16 mouse cellular contexts compared by ENCODE assay signal in the genomic region with DNA sequence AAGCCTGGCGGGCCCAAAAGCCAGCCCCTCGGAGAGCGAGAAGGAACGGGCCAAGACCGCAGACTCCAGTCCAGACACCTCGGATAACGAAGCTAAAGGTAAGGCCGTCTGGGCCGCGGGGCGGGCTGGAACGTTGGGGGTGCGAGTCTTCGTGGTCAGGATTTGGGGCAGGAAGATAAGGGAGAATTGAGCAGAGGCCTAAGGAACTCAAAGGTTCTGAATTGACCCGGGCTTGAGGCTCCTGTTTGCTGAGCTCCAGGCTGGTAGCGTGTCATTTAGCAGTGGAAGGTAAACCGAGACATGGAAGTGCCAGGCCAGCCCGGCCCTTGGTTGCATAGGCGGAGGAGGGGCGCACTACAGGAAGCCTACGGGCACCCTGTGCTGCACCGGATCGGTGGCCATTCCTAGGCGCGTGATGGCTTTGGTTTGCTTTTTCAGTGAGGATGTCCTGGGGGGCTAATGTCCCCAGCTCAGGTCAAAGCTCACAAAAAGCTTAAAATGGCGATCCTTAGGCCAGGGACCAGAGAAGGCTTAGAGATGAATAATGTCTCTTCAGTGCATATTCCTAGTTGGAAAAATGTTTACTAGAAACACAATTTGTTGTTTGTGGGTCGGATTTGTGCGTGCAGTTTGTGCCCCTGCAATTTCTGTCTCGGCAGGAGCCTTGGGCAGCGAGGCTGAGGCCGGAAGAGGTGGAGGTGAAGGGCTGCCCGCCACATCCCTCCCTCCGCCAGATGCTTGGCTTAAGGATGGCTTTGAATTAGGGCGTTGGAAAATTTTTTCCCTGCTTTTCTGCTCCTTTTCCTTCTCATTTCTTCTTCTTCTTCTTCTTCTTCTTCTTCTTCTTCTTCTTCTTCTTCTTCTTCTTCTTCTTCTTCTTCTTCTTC. TPM values are rescaled to one million over a fixed set of nuclear protein-coding genes. Genes with fewer than 3 reads are reported as not detected.
DNase-seq lines count a peak whose midpoint lies in the region; ATAC-seq and TF ChIP-seq lines count a peak whose summit lies in the region.
"Had no signal": no experiment of that assay in that cellular context is flagged by ENCODE, and none has a peak within 500 bp of the region (broad histone marks: within the 10 kb centered on the region; RNA-seq: fewer than 3 reads in every experiment).

No protein-coding gene starts in this region.

- no peak overlapping the region for H3K9ac ChIP-seq in midbrain, embryonic 11.5 days (ENCODE audit: low read length)
- no peak overlapping the region for H3K9ac ChIP-seq in midbrain, postnatal 0 days (replicated peaks; ENCODE audit: low read length, poor library complexity, severe bottlenecking)
- H3K9ac ChIP-seq in intestine, embryonic 14.5 days (ENCODE audit: low read length): peak overlapping the region; percentile 39
- peak overlapping the region; percentile 92 for H3K9ac ChIP-seq in limb, embryonic 11.5 days (ENCODE audit: low read length)
- H3K9ac ChIP-seq: liver, embryonic 14.5 days; stomach, embryonic 15.5 days had no signal

- WGBS in midbrain, embryonic 11.5 days: 1% methylated on average over 34 of the region's 34 CpGs
- WGBS in midbrain, postnatal 0 days: 3% methylated on average over 34 of the region's 34 CpGs
- WGBS in intestine, embryonic 14.5 days: 3% methylated on average over 34 of the region's 34 CpGs
- 1% methylated on average over 34 of the region's 34 CpGs for WGBS in limb, embryonic 11.5 days

- H3K27me3 ChIP-seq in midbrain, embryonic 11.5 days (ENCODE audit: control insufficient read depth, insufficient read depth, low read length): peaks cover 99% of the 10 kb centered on the region
- peaks cover 93% of the 10 kb centered on the region for H3K27me3 ChIP-seq in midbrain, postnatal 0 days (ENCODE audit: insufficient read depth, low read length)
- H3K27me3 ChIP-seq in intestine, embryonic 14.5 days (replicated peaks; ENCODE audit: control insufficient read depth, insufficient read depth, low read length): peaks cover 98% of the 10 kb centered on the region
- H3K27me3 ChIP-seq in limb, embryonic 11.5 days (ENCODE audit: control insufficient read depth, insufficient read depth, low read length): peaks cover 62% of the 10 kb centered on the region

- no peaks in the 10 kb centered on the region for H3K36me3 ChIP-seq in midbrain, embryonic 11.5 days (ENCODE audit: control insufficient read depth, insufficient read depth, low read length)
- H3K36me3 ChIP-seq in midbrain, postnatal 0 days (ENCODE audit: insufficient read depth, low read length): no peaks in the 10 kb centered on the region
- no peaks in the 10 kb centered on the region for H3K36me3 ChIP-seq in intestine, embryonic 14.5 days (ENCODE audit: control insufficient read depth, insufficient read depth, low read length)
- H3K36me3 ChIP-seq in limb, embryonic 11.5 days (ENCODE audit: control insufficient read depth, insufficient read depth, low read length): no peaks in the 10 kb centered on the region
- H3K36me3 ChIP-seq: stomach, embryonic 15.5 days had no signal

- no peak for TF ChIP-seq CTCF in midbrain, postnatal 0 days (IDR thresholded peaks at IDR 0.05)

- H3K4me1 ChIP-seq in midbrain, embryonic 11.5 days (ENCODE audit: control insufficient read depth, insufficient read depth, low read length): no peaks in the 10 kb centered on the region; the same call in 1 of the 2 replicates
- no peaks in the 10 kb centered on the region for H3K4me1 ChIP-seq in midbrain, postnatal 0 days (ENCODE audit: insufficient read depth, low read length)
- no peaks in the 10 kb centered on the region for H3K4me1 ChIP-seq in intestine, embryonic 14.5 days (replicated peaks; ENCODE audit: control insufficient read depth, insufficient read depth, low read length)
- H3K4me1 ChIP-seq in limb, embryonic 11.5 days (ENCODE audit: control insufficient read depth, insufficient read depth, low read length): peaks cover 9% of the 10 kb centered on the region; the same call in 1 of the 2 replicates

- no peak overlapping the region for H3K4me3 ChIP-seq in midbrain, embryonic 11.5 days (ENCODE audit: low read depth, low read length)
- H3K4me3 ChIP-seq in midbrain, postnatal 0 days (ENCODE audit: low read depth, low read length): no peak overlapping the region
- H3K4me3 ChIP-seq in intestine, embryonic 14.5 days (ENCODE audit: low read depth, low read length): peak overlapping the region; percentile 23
- H3K4me3 ChIP-seq in limb, embryonic 11.5 days (ENCODE audit: low read depth, low read length): peak overlapping the region; percentile 55
- H3K4me3 ChIP-seq: erythroblast, embryonic 14.5 days had no signal

- peak; percentile 94 for DNase-seq in midbrain, embryonic 11.5 days (ENCODE audit: low spot score, missing footprints)
- no peak for DNase-seq in midbrain, postnatal 0 days (ENCODE audit: low spot score)
- peak; percentile 73 for DNase-seq in intestine, embryonic 14.5 days (ENCODE audit: low spot score)
- DNase-seq in limb, embryonic 11.5 days (ENCODE audit: low spot score): no peak
- DNase-seq in thymus, postnatal 0 days (ENCODE audit: low spot score): no peak
- DNase-seq in adrenal gland, postnatal 25 days: no peak
- DNase-seq in thymus, adult 18-20 months: no peak
- DNase-seq: cerebellum, adult 11-12 months; heart, adult 18-20 months; layer of hippocampus, postnatal 36 days had no signal

- H3K27ac ChIP-seq in midbrain, embryonic 11.5 days (ENCODE audit: low read depth, low read length): no peak overlapping the region
- no peak overlapping the region for H3K27ac ChIP-seq in midbrain, postnatal 0 days (ENCODE audit: low read depth, low read length)
- H3K27ac ChIP-seq in intestine, embryonic 14.5 days (ENCODE audit: low read depth): no peak overlapping the region
- peak overlapping the region; percentile 75 for H3K27ac ChIP-seq in limb, embryonic 11.5 days (replicated peaks; ENCODE audit: low read depth, low read length)
- H3K27ac ChIP-seq: hindbrain, postnatal 0 days; liver, embryonic 14.5 days; macrophage; stomach, embryonic 15.5 days had no signal

- no peaks in the 10 kb centered on the region for H3K9me3 ChIP-seq in midbrain, embryonic 11.5 days (ENCODE audit: control insufficient read depth, low read length)
- no peaks in the 10 kb centered on the region; the same call in 1 of the 2 replicates for H3K9me3 ChIP-seq in midbrain, postnatal 0 days (ENCODE audit: low read length)
- H3K9me3 ChIP-seq in intestine, embryonic 14.5 days (ENCODE audit: control insufficient read depth, low read length): no peaks in the 10 kb centered on the region
- no peaks in the 10 kb centered on the region for H3K9me3 ChIP-seq in limb, embryonic 11.5 days (ENCODE audit: control insufficient read depth, low read length)
- H3K9me3 ChIP-seq: stomach, embryonic 15.5 days had no signal

- ATAC-seq in midbrain, embryonic 11.5 days (ENCODE audit: low FRiP score): no peak
- ATAC-seq in midbrain, postnatal 0 days (ENCODE audit: low FRiP score): no peak
- no peak for ATAC-seq in intestine, embryonic 14.5 days (replicated peaks; ENCODE audit: low FRiP score, low TSS enrichment, low read depth)
- no peak for ATAC-seq in limb, embryonic 11.5 days (ENCODE audit: insufficient number of reproducible peaks, low FRiP score, low TSS enrichment, low read depth)
- ATAC-seq: hindbrain, postnatal 0 days had no signal

- no peak overlapping the region for H3K4me2 ChIP-seq in midbrain, embryonic 11.5 days
- H3K4me2 ChIP-seq in midbrain, postnatal 0 days (ENCODE audit: low read depth, low read length, poor library complexity, severe bottlenecking): no peak overlapping the region
- peak overlapping the region; percentile 36 for H3K4me2 ChIP-seq in intestine, embryonic 14.5 days (ENCODE audit: low read length)
- H3K4me2 ChIP-seq in limb, embryonic 11.5 days (ENCODE audit: low read depth, severe bottlenecking): peak overlapping the region; percentile 64

RNA-seq across cellular contexts. Expression of a gene that starts 0.5 kb away (rescaled TPM):
- not detected in 2 replicates for polyA plus RNA-seq in midbrain, embryonic 11.5 days (2014; fragmentation: Nextera tagmentation; extraction: Ambion mirVana)
- 0.88 TPM in 1 of 2 replicates, not detected in the other for total RNA-seq in midbrain, postnatal 0 days (2014; rRNA removed)
- not detected in 2 replicates for polyA plus RNA-seq in midbrain, postnatal 0 days (2015; fragmentation: Nextera tagmentation; extraction: Ambion mirVana)
- 12.2 and 14.1 TPM in 2 replicates for polyA plus RNA-seq in intestine, embryonic 14.5 days (2014; fragmentation: Nextera tagmentation; extraction: Ambion mirVana)
- polyA plus RNA-seq in limb, embryonic 11.5 days (2014; fragmentation: Nextera tagmentation; extraction: Ambion mirVana): 8.3 and 9.1 TPM in 2 replicates
- 0.16 TPM in 1 of 2 replicates, not detected in the other for polyA plus RNA-seq in thymus, postnatal 0 days (2015; fragmentation: Nextera tagmentation; extraction: Ambion mirVana)
- 7.6 and 9.0 TPM in 2 replicates for total RNA-seq in adrenal gland, postnatal 25 days (2021)
- total RNA-seq: layer of hippocampus, postnatal 36 days had no signal
- polyA plus RNA-seq: erythroblast, embryonic 14.5 days; heart, postnatal 0 days; macrophage had no signal

RNA-seq across cellular contexts. Expression of a gene that starts 1.2 kb away (rescaled TPM):
- not detected in 2 replicates for polyA plus RNA-seq in midbrain, embryonic 11.5 days (2014; fragmentation: Nextera tagmentation; extraction: Ambion mirVana)
- total RNA-seq in midbrain, postnatal 0 days (2014; rRNA removed): not detected in 2 replicates
- not detected in 2 replicates for polyA plus RNA-seq in midbrain, postnatal 0 days (2015; fragmentation: Nextera tagmentation; extraction: Ambion mirVana)
- polyA plus RNA-seq in intestine, embryonic 14.5 days (2014; fragmentation: Nextera tagmentation; extraction: Ambion mirVana): 2.6 and 3.1 TPM in 2 replicates
- 43.9 and 56.2 TPM in 2 replicates for polyA plus RNA-seq in limb, embryonic 11.5 days (2014; fragmentation: Nextera tagmentation; extraction: Ambion mirVana)
- polyA plus RNA-seq in thymus, postnatal 0 days (2015; fragmentation: Nextera tagmentation; extraction: Ambion mirVana): not detected in 2 replicates
- total RNA-seq in adrenal gland, postnatal 25 days (2021): 0.36 and 0.48 TPM in 2 replicates
- total RNA-seq: heart, adult 18-20 months; hindbrain, postnatal 0 days; layer of hippocampus, postnatal 36 days had no signal
- polyA plus RNA-seq: erythroblast, embryonic 14.5 days; heart, postnatal 0 days; hindbrain, postnatal 0 days; liver, embryonic 14.5 days; macrophage had no signal

RNA-seq across cellular contexts. Expression of a gene that starts 8.5 kb away (rescaled TPM):
- not detected in 2 replicates for polyA plus RNA-seq in midbrain, embryonic 11.5 days (2014; fragmentation: Nextera tagmentation; extraction: Ambion mirVana)
- total RNA-seq in midbrain, postnatal 0 days (2014; rRNA removed): not detected in 2 replicates
- polyA plus RNA-seq in midbrain, postnatal 0 days (2015; fragmentation: Nextera tagmentation; extraction: Ambion mirVana): not detected in 2 replicates
- 1.7 and 1.9 TPM in 2 replicates for polyA plus RNA-seq in intestine, embryonic 14.5 days (2014; fragmentation: Nextera tagmentation; extraction: Ambion mirVana)
- polyA plus RNA-seq in limb, embryonic 11.5 days (2014; fragmentation: Nextera tagmentation; extraction: Ambion mirVana): 4.4 and 6.1 TPM in 2 replicates
- polyA plus RNA-seq in thymus, postnatal 0 days (2015; fragmentation: Nextera tagmentation; extraction: Ambion mirVana): not detected in 2 replicates
- total RNA-seq in adrenal gland, postnatal 25 days (2021): 0.85 and 1.5 TPM in 2 replicates
- total RNA-seq: heart, adult 18-20 months; hindbrain, postnatal 0 days; layer of hippocampus, postnatal 36 days had no signal
- polyA plus RNA-seq: erythroblast, embryonic 14.5 days; heart, postnatal 0 days; hindbrain, postnatal 0 days; macrophage had no signal

RNA-seq across cellular contexts. Expression of a gene that starts 13.5 kb away (rescaled TPM):
- polyA plus RNA-seq in midbrain, embryonic 11.5 days (2014; fragmentation: Nextera tagmentation; extraction: Ambion mirVana): not detected in 2 replicates
- not detected in 2 replicates for total RNA-seq in midbrain, postnatal 0 days (2014; rRNA removed)
- not detected in 2 replicates for polyA plus RNA-seq in midbrain, postnatal 0 days (2015; fragmentation: Nextera tagmentation; extraction: Ambion mirVana)
- polyA plus RNA-seq in intestine, embryonic 14.5 days (2014; fragmentation: Nextera tagmentation; extraction: Ambion mirVana): 0.11 TPM in 2 replicates
- polyA plus RNA-seq in limb, embryonic 11.5 days (2014; fragmentation: Nextera tagmentation; extraction: Ambion mirVana): 5.5 and 5.9 TPM in 2 replicates
- polyA plus RNA-seq in thymus, postnatal 0 days (2015; fragmentation: Nextera tagmentation; extraction: Ambion mirVana): 0.09 TPM in 1 of 2 replicates, not detected in the other
- total RNA-seq in adrenal gland, postnatal 25 days (2021): not detected in 2 replicates
- total RNA-seq: heart, adult 18-20 months; hindbrain, postnatal 0 days; layer of hippocampus, postnatal 36 days had no signal
- polyA plus RNA-seq: erythroblast, embryonic 14.5 days; heart, postnatal 0 days; hindbrain, postnatal 0 days; liver, embryonic 14.5 days; macrophage had no signal

RNA-seq across cellular contexts. Expression of a gene that starts 22.7 kb away (rescaled TPM):
- not detected in 2 replicates for polyA plus RNA-seq in midbrain, embryonic 11.5 days (2014; fragmentation: Nextera tagmentation; extraction: Ambion mirVana)
- total RNA-seq in midbrain, postnatal 0 days (2014; rRNA removed): not detected in 2 replicates
- not detected in 2 replicates for polyA plus RNA-seq in midbrain, postnatal 0 days (2015; fragmentation: Nextera tagmentation; extraction: Ambion mirVana)
- 9.5 and 11.9 TPM in 2 replicates for polyA plus RNA-seq in intestine, embryonic 14.5 days (2014; fragmentation: Nextera tagmentation; extraction: Ambion mirVana)
- 4.6 and 4.8 TPM in 2 replicates for polyA plus RNA-seq in limb, embryonic 11.5 days (2014; fragmentation: Nextera tagmentation; extraction: Ambion mirVana)
- not detected in 2 replicates for polyA plus RNA-seq in thymus, postnatal 0 days (2015; fragmentation: Nextera tagmentation; extraction: Ambion mirVana)
- 21.5 and 26.7 TPM in 2 replicates for total RNA-seq in adrenal gland, postnatal 25 days (2021)
- total RNA-seq: heart, adult 18-20 months; layer of hippocampus, postnatal 36 days had no signal
- polyA plus RNA-seq: erythroblast, embryonic 14.5 days; heart, postnatal 0 days; hindbrain, postnatal 0 days; macrophage had no signal

Comparison
In these comparisons a context has a peak if more than half of its experiments do, and no peak if none do; other contexts are left out.
1. DNase-seq: peak in midbrain, embryonic 11.5 days (single experiment) and intestine, embryonic 14.5 days (single experiment); none in midbrain, postnatal 0 days (single experiment), limb, embryonic 11.5 days (single experiment), thymus, postnatal 0 days (single experiment), adrenal gland, postnatal 25 days (single experiment) and thymus, adult 18-20 months (0 of 2).
2. H3K4me2 ChIP-seq: peak in intestine, embryonic 14.5 days (single experiment) and limb, embryonic 11.5 days (single experiment); none in midbrain, embryonic 11.5 days (single experiment) and midbrain, postnatal 0 days (single experiment).
3. H3K4me3 ChIP-seq: peak in intestine, embryonic 14.5 days (single experiment) and limb, embryonic 11.5 days (single experiment); none in midbrain, embryonic 11.5 days (single experiment) and midbrain, postnatal 0 days (single experiment).
4. H3K9ac ChIP-seq: peak in intestine, embryonic 14.5 days (single experiment) and limb, embryonic 11.5 days (single experiment); none in midbrain, embryonic 11.5 days (single experiment) and midbrain, postnatal 0 days (single experiment).
5. RNA of a gene that starts 1.2 kb away (polyA plus RNA-seq): 43.9 to 56.2 TPM in limb, embryonic 11.5 days; 2.6 to 3.1 TPM in intestine, embryonic 14.5 days, not detected in thymus, postnatal 0 days, not detected in midbrain, embryonic 11.5 days and not detected in midbrain, postnatal 0 days; every median in the first group is over 10 times any median in the second.